Mouse (Mus musculus) heart, postnatal 0 days (tissue): Measurements from ENCODE around the gene Myl3. TPM values are rescaled to one million over a fixed set of nuclear protein-coding genes. Genes with fewer than 3 reads are reported as not detected.

Experiments used
- ATAC-seq: fragments of 200-750 bp; cut with Nextera tagmentation; 2 replicates; pipeline ENCODE4 v1.8.0; 2017; ENCODE audit warnings: low read depth, moderate number of reproducible peaks, moderate library complexity; ENCODE audit not compliant: insufficient read depth
- DNase-seq: peaks from one replicate; pipeline ENCODE4 v3.0.0-alpha.2; 2016; ENCODE audit warnings: low spot score
- H3K27ac ChIP-seq: fragments of 300-500 bp; sonication (generic); 2 replicates; pipeline ENCODE4 v1.5.1; 2014; ENCODE audit warnings: low read depth, mild to moderate bottlenecking
- H3K27me3 ChIP-seq: fragments of 300-500 bp; sonication (generic); 2 replicates; pipeline ENCODE4 v1.6.1; 2014; ENCODE audit warnings: low read length, mixed read lengths; ENCODE audit not compliant: control insufficient read depth, insufficient read depth
- H3K36me3 ChIP-seq: fragments of 300-500 bp; sonication (generic); replicated peaks from 2 replicates; pipeline ENCODE4 v1.6.1; 2014; ENCODE audit warnings: low read length, mixed read lengths; ENCODE audit not compliant: control insufficient read depth, insufficient read depth
- H3K4me1 ChIP-seq: fragments of 300-500 bp; sonication (generic); 2 replicates; pipeline ENCODE4 v1.6.1; 2014; ENCODE audit warnings: antibody characterized with exemption; ENCODE audit not compliant: control insufficient read depth, insufficient read depth
- H3K4me2 ChIP-seq: fragments of 300-500 bp; sonication (generic); 2 replicates; pipeline ENCODE4 v1.6.1; 2014; ENCODE audit warnings: low read depth, mild to moderate bottlenecking, low read length, moderate library complexity
- H3K4me3 ChIP-seq: fragments of 300-500 bp; sonication (generic); 2 replicates; pipeline ENCODE4 v1.5.1; 2014; ENCODE audit warnings: low read depth, low read length
- H3K9ac ChIP-seq: fragments of 300-500 bp; sonication (generic); replicated peaks from 2 replicates; pipeline ENCODE4 v1.6.1; 2014; ENCODE audit warnings: low read depth, low read length, mixed read lengths
- H3K9me3 ChIP-seq: fragments of 300-500 bp; sonication (generic); replicated peaks from 2 replicates; pipeline ENCODE4 v1.6.1; 2016; ENCODE audit warnings: low read length; ENCODE audit not compliant: control insufficient read depth
- CTCF ChIP-seq: IDR thresholded peaks from 2 replicates; pipeline ENCODE4 v1.5.1; 2016; ENCODE audit warnings: antibody characterized with exemption, control low read depth, low read depth
- EP300 ChIP-seq: IDR thresholded peaks from 2 replicates; pipeline ENCODE4 v1.6.1; 2016; ENCODE audit warnings: antibody characterized with exemption, low read depth
- WGBS: fragments of 180-500 bp; shearing (Covaris S2); extraction: QIAGEN DNeasy Blood & Tissue Kit; methylation state at CpG from one replicate; pipeline ENCODE4 v1.1.7; 2014; 5-methylcytosine and 5-hydroxymethylcytosine counted together
- polyA plus RNA-seq: library from polyadenylated mRNA; unstranded; fragments of >200 nt; fragmentation: Nextera tagmentation; extraction: Ambion mirVana; gene quantifications from 2 replicates; pipeline ENCODE4 v1.2.1, GENCODE M21; 2015
- total RNA-seq: library from RNA; depleted of rRNA; stranded (reverse); fragments of >200 nt; gene quantifications from 2 replicates; pipeline ENCODE4 v1.2.3, GENCODE M21; 2014; ENCODE audit warnings: low replicate concordance

Gene Myl3
- total and polyA plus RNA-seq, 2 experiments from 2014 or later, result 7,975 to 8,752 TPM

- Histone ChIP-seq H3K36me3 (no peaks in the 10 kb centered on the region; the same call in 1 of the 2 replicates), H3K4me2 (no peak overlapping the region), H3K4me1 (peaks cover 9% of the 10 kb centered on the region), H3K4me3 (no peak overlapping the region), H3K9me3 (no peaks in the 10 kb centered on the region), H3K9ac (no peak overlapping the region), H3K27ac (no peak overlapping the region), H3K27me3 (peaks cover 14% of the 10 kb centered on the region; the same call in 1 of the 2 replicates)
- ATAC-seq (no peak), DNase-seq (no peak)
- TF ChIP-seq EP300 (no peak), CTCF (peak; percentile 36; the same call in 1 of the 2 replicates)
- 29% methylated on average over 1 of the region's 1 CpGs for WGBS
These were observed 3.6 kb upstream of the Myl3 start for GRCm38 (mm10) chr9:110738054-110738453.

- no peak overlapping the region for H3K9ac ChIP-seq
- no peak for ATAC-seq
- no peak for DNase-seq
- no peak overlapping the region for H3K4me2 ChIP-seq
- no peaks in the 10 kb centered on the region for H3K9me3 ChIP-seq
- H3K4me3 ChIP-seq, result no peak overlapping the region
- no peaks in the 10 kb centered on the region for H3K4me1 ChIP-seq
- TF ChIP-seq EP300 (no peak), CTCF (no peak)
- H3K27ac ChIP-seq, result no peak overlapping the region
- peaks cover 27% of the 10 kb centered on the region for H3K27me3 ChIP-seq
- H3K36me3 ChIP-seq, result no peaks in the 10 kb centered on the region; the same call in 1 of the 2 replicates
- 89% methylated on average over 7 of the region's 7 CpGs for WGBS
These were observed 1.7 kb upstream of the Myl3 start for GRCm38 (mm10) chr9:110739961-110740360.

DNA sequence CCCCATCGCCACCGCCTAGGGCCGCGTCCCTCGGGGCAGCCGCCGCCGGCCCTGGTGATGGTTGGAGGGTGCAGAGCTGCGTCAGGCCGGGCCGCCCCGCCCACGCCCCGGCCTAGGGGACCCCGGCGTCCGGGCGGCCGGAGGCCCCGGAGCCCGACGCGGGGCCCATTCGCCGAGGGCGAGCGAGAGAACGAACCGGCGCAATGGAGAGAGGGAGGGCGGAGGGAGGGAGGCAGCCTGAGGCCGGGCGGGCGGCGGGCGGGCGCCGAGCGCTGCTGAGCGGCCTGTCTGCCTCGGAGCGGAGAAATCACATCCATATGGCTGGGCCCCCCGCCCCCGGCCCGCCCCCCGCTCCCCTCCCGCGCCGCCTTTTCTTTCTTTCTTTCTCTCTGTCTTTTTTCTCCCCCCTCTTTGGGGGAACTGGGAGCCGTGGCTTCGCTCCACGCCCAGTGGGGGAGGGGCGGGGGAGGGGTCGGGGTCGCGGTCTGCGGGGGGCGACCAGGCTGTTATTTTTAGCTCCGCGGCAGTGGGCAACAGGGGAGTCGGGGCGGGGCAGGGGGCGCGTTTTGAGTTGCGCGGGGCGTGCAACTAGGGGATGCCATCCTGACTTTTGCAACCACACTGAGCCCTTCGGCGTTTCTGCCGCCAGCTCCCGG lies 762 bp downstream of the Myl3 start:
- peak overlapping the region; percentile 72 for H3K4me3 ChIP-seq
- H3K36me3 ChIP-seq, result no peaks in the 10 kb centered on the region; the same call in 1 of the 2 replicates
- H3K9me3 ChIP-seq, result no peaks in the 10 kb centered on the region
- no peaks in the 10 kb centered on the region for H3K4me1 ChIP-seq
- DNase-seq (no peak), ATAC-seq (peak; percentile 50)
- peak overlapping the region; percentile 98 for H3K4me2 ChIP-seq
- no peak for TF ChIP-seq CTCF
- TF ChIP-seq EP300, result no peak
- peak overlapping the region; percentile 81 for H3K9ac ChIP-seq
- H3K27me3 ChIP-seq, result peaks cover 29% of the 10 kb centered on the region
- WGBS, result under 1% methylated on average over 48 of the region's 71 CpGs
- peak overlapping the region; percentile 73 for H3K27ac ChIP-seq

GRCm38 (mm10) chr9:110742951-110743455 lies 1.3 kb downstream of the Myl3 start:
- H3K4me1 ChIP-seq, result no peaks in the 10 kb centered on the region

GRCm38 (mm10) chr9:110743456-110744323 lies 2.0 kb downstream of the Myl3 start:
- WGBS, result 4% methylated on average over 54 of the region's 63 CpGs

More at GRCm38 (mm10) chr9:110742951-110743455, 1.3 kb downstream of the Myl3 start:
- H3K4me2 ChIP-seq, result peak overlapping the region; percentile 98
- under 1% methylated on average over 46 of the region's 49 CpGs for WGBS
- no peaks in the 10 kb centered on the region for H3K9me3 ChIP-seq
- H3K4me3 ChIP-seq, result peak overlapping the region; percentile 72
- ATAC-seq, result peak; percentile 27; the same call in 1 of the 2 replicates
- no peak for DNase-seq
- peaks cover 29% of the 10 kb centered on the region for H3K27me3 ChIP-seq
- H3K36me3 ChIP-seq, result no peaks in the 10 kb centered on the region; the same call in 1 of the 2 replicates
- TF ChIP-seq CTCF (no peak), EP300 (no peak)
- peak overlapping the region; percentile 73 for H3K27ac ChIP-seq
- H3K9ac ChIP-seq, result peak overlapping the region; percentile 81

More at GRCm38 (mm10) chr9:110743456-110744323, 2.0 kb downstream of the Myl3 start:
- ATAC-seq, result peak; percentile 64
- Histone ChIP-seq H3K27ac (peak overlapping the region; percentile 73), H3K9me3 (no peaks in the 10 kb centered on the region), H3K4me1 (no peaks in the 10 kb centered on the region), H3K4me2 (peak overlapping the region; percentile 98), H3K9ac (peak overlapping the region; percentile 81), H3K4me3 (peak overlapping the region; percentile 72), H3K27me3 (peaks cover 29% of the 10 kb centered on the region), H3K36me3 (no peaks in the 10 kb centered on the region; the same call in 1 of the 2 replicates)
- DNase-seq, result no peak
- no peak for TF ChIP-seq CTCF
- no peak for TF ChIP-seq EP300
